Mouse (Mus musculus) megakaryocyte progenitor cell, adult 5-6 weeks (primary cell): ENCODE results near the gene Tmc1. TPM values are rescaled to one million over a fixed set of nuclear protein-coding genes. Genes with fewer than 3 reads are reported as not detected.

Experiments used
- ATAC-seq: replicated peaks from 2 replicates; pipeline ENCODE4 v1.8.0; 2016; ENCODE audit warnings: mild to moderate bottlenecking, moderate TSS enrichment, inconsistent platforms; ENCODE audit not compliant: poor library complexity
- total RNA-seq, 2 experiments: library from RNA; stranded (forward) in 1 of 2; stranded (reverse) in 1 of 2; fragments of 157-497, 149-512 nt in 1 of 2; fragments of 200-1000 nt in 1 of 2; gene quantifications; 2 replicates each; pipeline versions ENCODE4 v1.2.3 to v1.2.4; 2015 to 2017

Gene Tmc1
- total RNA-seq (2015) (not detected in 2 replicates), total RNA-seq (2017) (0.14 TPM in 1 of 2 replicates, not detected in the other)

DNA sequence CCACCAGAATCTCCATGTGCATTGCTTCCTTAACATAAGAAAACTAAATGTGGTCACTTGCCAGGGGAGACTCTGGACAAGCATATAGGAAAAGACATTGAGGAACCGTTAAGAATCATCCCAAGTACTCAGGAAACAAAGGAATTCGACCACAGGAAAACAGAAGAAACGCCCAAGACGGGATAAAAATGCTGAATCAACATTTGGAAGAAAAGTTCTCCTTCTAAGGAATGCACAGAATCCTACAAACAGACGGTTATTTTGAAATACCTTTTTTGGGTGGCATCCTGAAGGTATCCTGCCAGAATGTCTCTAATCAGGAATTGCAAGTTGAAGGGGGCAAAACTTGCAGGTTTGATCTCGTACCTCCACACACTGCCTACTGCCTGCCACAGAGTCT is at the start of gene Tmc1:
Tmc1 (minus strand) TSS at position 329 of the 400 bp plus-strand sequence.
- no peak for ATAC-seq

DNA sequence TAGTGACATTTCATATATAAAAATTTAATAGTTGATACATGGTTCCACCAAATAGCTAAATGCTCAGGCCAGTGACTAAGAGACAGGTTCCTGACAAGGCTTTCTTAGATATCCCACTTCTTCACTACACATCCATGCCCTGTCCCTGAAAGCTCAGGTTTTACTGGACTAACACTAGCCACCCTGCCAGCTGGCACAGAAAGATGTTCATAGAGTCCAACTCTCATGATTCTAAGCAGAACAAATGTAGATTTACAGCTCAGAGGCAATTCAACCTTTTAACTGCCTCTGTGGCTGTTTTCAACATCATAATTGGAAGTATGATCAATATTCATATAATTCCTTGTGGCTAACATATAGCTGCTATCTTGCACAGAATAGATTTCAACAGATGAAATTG is 47.5 kb upstream of the Tmc1 start:
- ATAC-seq, result no peak

DNA sequence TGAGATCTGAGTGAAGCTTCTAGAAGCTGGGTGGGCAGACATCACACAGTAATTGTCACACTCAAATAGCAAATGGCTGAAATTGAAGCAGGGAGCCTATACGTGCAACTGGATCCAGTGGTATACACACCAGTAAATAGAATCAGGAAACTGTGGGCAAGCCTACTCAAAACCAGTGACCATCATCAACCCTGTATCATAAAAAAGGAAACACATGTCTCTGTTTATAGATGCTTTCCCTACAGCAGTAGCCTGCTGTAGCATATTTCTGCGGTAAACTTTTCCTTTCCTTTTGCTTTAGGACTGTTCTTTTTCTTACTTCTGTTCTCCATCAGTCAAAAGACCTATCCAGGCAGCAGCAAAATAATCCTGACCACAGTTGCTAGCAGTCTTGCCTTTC is 25.2 kb upstream of the Tmc1 start:
- ATAC-seq, result 0 out of 2 replicates have a peak, but pooled peaks have one; percentile 9

DNA sequence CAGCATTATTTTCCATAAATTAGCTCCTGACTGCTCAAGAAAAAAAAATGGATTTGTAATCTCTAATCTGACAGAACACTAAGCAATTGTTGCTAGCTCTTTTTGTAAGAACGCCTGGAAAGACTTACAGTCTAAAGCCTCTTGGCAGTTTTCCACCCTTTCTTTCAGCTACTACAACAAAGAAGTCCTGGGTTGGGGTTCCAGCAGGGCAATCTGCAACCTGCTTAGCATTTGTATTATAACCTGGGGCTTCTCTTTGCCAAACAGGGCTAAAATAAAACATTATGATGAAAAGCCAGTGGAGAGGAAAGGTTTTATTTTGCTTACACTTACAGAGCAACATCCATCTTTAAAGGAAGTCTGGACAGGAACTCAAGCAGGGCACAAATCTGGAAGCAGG is 24.1 kb upstream of the Tmc1 start:
- ATAC-seq, result no peak

DNA sequence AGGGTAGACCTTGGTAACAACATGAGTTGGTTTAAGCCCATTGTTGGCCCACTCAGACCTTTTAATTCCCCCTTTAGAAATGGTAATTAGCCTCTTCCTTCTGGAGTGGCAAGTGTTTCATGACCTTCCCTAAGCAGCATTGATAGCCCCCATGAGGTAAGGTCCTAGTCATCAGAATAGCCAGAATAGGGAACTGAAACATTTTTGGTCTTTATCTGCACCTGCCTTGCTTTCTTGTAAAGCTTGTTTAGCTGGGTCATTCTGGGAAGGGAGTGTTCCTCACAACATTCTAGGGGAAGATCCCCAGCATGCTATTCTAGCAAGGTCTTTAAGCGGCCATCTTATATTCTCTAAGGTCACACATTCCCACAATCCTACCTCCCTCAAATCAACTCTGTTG is 17.9 kb upstream of the Tmc1 start:
- no peak for ATAC-seq

DNA sequence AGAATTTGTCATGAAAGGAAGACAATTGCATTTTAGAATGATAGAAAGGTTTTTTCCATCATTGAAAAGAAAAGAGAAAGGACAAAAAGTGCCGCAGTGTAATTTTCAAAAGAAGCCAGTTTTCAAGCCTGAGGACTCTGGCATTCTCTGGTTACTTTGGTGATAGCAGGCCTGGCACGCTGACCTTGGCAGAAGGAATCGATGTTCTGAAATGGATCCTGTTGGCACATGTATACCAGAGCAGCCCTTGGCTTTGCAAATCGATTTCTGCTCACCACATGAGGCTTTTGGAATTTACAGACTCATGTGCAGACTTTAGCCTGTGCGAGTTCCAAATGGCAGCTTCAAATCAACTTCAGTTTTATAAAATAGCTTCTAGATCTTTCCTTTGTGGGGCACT is 813 bp upstream of the Tmc1 start:
- no peak for ATAC-seq

DNA sequence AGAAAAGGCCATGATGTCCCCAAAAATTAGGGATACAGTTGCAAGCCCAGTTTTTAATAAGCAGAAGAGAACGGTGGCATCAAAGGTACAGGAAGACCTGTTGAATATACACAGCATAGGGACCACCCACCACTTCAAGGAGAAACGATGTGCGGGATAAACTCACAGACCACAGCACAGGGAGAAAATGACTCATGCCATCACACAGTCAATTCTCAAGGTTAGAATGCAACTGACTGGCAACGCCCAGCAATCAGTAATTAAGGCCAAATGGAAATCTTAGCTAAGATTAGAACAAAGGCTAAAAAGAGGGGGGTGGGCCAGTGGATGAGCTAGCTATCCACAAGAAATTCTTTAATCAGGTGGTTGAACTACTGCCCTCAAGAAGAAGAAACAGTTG is 9.6 kb downstream of the Tmc1 start:
- no peak for ATAC-seq

DNA sequence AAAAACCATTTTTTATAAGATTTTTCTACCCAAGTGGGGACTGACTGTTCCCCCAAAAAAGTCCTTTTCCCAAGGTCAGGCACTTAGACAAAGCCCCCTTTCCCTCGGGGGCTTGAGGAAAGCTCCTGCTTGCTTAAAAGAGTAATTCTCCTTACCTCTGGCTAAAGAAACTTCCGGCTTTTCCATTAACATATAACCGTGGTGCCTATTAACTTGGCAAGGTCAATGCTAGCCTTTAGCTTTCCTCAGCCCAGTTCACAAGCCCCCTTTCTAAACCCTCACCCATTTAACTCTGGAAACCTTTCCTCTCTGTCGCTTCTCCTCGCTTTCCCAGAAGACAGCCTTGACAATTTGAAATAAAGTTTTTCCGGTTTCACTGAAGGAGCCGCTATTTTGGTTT is 29.7 kb downstream of the Tmc1 start:
- no peak for ATAC-seq

DNA sequence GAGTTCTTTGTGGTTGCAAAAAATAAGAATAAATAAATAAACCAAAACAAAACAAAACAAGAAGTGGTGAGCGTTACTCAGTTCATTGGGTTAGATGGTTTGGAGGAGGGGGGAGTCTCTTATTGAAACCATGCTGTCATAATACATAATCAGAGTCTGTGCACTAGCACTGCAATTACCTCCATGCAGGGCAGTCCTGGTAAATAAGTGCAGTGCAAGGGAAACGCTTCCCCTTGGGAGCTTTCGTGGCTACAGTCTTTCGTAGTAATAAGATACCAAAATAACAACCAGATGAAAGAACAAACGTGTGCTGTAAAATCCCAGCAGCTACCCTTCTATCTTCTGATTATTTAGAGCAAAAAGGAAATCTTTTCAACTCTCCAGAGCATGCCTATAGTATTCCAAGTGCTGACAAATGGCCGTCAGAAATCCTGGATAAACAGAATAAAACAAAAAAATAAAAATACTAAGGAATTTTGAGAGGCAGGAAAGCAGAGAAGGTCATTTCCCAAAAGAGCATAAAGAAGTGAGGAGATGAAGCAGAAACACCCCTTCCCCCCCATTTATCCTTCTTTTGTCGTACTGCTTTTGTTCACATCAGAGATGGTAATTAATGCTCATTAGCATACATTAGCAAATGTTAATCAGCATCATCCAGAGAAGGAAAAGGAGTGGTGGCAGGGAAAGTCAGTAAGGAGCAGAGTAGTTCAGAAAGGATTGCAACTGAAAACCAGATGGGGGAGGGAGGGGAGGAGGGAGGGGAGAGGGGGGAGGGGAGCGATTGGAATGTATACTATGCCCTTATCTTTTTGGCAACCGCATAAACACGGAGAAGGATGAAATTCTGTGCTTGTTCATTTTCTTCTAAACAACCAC is 30.4 kb downstream of the Tmc1 start:
- no peak for ATAC-seq

DNA sequence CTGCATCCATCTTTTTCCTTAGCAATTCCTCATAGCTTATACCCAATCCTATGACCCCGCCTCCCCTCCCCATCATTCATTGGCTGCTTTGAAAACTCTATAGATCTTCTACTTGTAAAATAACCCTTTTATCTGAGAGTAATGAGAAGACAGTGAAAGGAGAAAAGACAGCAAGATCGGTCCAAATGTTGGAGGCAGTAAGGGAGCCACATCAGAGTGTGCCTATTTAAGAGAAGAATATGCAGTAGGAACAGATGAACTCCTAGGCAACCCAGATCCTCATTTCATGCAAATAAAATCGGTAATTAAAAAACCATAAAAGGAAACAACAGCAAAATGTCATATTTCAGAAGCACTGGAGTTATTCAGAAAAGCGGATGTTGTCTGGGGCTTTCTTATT is 35.8 kb downstream of the Tmc1 start:
- ATAC-seq, result no peak

DNA sequence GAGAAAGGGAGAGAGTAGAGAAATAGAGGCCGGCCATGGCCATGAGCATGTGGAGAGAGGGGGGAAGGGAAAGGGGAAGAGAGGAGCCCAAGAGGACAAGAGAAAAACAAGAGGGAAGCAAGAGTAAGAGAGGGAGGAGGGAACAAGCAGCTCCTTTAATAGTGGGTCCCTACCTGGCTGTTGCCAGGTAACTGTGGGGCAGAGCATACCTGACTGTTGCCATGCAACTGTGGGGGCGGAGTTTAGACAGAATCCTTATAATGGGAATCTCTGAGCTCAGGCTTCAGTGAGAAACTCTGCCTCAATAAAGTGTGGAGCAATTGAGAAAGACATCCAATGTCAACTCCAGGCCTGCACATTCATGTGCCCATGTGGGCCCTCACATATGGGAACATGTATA is 38.9 kb downstream of the Tmc1 start:
- ATAC-seq, result no peak

DNA sequence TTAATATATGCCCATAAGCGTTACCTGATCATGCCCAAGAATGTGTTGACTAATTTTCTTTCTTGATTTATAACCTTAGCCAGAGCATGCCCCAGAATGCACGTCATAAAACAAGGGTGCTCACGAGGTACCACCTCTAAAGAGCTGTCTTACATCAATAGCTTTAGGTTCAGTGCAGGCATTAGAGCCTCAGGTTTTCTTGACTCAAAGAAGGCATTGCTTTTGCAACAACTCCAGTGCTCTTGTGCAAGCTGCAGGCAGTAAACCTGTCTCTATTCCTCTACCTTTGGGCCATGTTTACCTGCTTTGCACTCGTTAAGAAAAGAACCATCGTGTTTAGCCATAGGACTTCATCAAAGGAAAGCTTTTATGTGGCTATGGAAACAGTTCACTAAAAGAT is 43.6 kb downstream of the Tmc1 start:
- ATAC-seq, result no peak

DNA sequence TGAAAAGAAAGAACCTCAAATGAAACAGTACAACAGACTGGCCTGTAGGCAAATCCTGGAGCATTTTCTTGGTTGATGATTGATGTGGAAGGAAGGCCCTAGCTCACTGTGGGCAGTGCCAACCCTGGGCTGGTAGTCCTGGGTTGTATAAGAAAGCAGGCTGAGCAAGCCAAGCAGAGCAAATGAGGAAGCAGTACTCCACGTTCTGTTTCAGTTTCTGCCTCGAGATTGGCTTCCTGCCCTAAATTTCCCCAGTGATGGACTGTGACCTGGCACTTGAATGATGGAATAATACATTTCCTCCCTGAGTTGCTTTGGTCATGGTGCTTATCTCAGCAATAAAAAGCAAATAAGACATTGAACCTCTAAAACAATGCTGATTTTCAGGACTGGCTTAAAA is 72.8 kb downstream of the Tmc1 start:
- peak; percentile 60 for ATAC-seq

DNA sequence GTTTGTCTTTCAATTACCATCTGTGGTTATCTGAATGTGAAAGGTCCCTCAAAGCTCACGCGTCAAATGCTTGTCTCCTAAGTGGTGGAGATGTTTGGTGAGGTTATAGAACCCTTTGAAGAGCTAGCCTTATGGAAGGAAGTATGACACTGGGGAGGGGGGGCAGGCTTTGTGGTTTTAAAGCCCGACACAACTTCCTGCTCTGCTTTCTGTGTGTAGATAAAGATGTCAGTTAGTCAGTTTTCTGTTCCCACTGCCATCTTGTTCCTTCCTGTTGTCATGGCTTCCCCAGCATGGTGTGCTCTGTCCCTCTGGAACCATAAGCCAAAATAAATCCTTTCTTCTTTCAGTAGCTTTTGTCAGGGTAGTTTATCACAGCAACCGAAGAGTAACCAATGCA is 78.1 kb downstream of the Tmc1 start:
- peak; percentile 44; the same call in 1 of the 2 replicates for ATAC-seq

DNA sequence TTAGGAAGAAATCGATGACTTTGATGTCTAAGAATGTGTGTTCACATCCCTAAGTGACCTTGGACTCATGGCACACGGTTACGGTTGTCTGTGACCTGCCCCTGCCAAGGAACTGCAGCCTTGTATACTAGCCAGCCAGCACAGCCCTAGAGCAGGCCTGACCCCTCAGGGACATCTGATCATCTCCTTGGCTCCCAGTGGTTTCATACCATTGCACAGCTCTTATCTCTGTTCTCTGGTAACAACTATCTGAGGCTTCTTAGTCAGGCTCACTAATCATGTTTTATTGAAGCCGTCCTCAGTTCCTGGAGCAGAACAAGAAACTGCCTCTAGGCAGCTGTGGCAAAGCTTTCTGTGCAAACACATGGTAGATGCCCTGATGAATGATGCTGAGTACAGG is 92.2 kb downstream of the Tmc1 start:
- no peak for ATAC-seq

DNA sequence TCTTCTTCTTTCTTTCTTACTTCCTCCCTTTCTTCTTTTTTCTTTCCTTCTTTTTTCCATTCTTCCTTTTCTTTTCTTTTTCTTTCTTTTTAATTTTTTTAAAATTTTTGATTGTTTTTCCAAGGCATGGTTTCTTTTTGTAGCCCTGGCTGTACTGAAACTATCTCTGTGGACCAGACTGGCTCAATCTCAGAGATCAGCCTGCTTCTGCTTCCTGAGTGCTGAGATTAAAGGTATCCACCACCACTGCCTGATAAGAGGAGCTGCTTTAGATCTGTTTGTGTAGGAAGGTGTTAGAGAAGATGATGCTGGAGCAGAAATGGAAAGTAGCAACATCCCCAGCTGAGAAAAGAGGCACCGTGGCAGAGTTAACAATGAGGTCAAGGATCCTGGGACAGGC is 93.7 kb downstream of the Tmc1 start:
- no peak for ATAC-seq

DNA sequence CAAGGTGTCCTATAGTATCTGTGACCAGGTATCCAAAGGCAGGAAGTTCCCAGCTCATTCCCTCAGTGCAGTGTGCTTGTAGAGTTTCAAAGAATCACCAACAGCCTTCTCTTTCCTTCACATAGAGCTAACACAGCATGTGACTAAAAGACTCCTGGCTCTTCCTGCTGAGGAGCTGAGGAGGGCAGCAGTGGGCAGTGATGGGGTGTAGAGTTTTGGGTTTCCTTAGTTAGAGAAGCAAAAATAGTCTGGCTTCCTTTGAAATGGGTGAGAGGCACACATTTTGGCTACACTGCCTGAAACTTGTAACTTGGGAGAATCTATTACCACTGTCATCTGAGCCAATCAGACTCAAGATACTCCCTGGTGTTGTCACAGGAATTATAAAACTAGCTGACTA is 96.2 kb downstream of the Tmc1 start:
- no peak for ATAC-seq

DNA sequence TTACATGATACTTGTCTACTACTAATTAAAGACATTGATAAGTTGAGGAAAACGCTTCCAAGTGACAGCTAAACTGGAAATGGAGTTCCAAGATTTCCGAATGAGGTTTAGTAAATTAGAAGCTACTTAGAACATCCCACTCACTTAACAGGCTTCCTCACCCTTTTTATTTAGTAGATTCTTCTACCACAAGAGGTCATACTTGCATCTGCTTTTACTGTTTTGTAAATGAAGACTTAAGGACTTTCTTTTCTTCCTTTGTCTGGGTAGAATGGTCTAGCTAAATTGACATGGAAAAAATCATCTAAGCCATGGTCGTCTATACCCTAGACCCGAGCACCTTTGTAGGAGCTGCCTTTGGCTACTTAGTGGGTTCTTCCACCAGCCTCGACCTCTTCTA is 105.1 kb downstream of the Tmc1 start:
- no peak for ATAC-seq

DNA sequence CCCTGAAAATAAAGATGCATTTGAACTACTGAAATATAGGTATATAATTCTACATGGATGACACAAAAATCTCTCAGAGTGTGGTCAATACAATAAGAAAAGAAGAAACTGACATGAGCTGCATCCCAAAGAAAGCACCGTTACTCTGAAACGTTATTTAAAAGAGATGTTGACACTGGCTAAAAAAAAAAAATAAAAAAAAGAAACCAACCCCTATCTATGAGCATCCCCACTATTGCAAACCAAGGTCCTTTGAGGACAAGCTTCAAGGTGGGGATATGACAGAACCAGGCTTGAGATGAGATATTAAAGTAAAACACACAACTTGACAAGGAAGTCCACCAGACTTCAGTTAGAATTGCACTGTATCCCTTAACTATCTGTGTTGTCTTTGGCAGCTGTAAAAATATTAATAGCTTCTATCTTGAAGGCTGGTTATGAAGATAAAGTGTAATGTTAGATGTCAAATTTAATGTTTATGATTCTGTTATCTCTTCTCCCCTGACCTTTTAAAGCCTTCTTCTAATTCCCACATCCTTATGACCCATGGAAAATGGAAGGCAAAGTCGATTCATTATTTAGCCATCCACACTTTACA is 106.4 kb downstream of the Tmc1 start:
- ATAC-seq, result no peak

DNA sequence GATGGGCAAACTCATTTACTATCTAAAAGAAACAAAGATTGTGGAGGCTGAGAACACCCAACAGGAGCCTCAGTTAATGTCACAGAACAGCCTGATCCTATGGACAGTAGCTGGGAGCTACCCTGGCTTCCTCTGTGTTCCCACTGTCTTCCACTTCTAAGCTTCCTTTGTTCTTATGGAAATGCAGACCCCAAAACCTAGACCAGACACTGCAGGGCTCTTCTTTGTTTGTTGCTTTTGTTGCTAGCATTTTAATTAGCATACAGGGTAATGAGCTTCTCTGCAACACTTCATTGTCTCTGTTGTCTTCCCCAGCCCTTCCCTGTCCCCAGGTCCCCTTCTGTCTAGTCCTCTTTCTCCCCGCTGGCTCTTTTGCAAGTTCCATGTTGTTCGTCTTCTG is 116.6 kb downstream of the Tmc1 start:
- ATAC-seq, result no peak

DNA sequence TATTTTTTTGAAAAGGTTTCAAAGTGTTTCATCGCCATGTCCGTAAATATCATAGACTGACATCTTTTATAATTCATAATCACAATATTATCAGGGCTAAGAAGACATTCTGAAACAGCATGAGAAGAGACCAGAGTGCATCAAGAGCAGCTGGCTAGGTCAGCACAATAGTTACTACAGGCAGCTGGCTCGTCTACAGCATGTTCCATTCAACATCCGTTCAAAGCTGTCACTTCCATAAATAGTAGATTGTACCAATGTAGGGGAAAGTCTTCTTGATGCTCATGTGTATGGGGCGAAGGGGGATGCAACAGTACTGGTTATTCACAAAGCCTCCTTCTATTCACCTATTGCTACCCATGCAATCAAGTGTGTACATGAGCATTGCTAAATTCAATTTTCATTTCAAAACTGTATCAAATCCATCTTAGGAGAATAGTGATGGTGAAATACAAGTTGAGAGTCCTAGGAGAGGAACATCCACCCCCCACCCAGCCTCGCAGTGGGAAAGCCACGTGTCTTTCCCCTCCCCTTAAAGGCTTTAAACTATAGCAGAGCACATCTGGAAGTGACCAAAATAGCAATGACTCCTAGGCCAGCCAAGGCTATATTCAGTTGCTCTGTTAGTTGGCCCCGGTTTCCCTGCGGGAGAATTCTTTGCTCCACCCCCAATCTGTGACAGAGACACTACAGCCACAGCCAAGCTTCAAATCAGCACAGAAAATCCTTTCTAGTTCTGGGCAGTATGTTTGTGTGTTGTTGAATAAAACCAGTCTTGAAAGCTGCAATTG is 117.8 kb downstream of the Tmc1 start:
- ATAC-seq, result no peak

DNA sequence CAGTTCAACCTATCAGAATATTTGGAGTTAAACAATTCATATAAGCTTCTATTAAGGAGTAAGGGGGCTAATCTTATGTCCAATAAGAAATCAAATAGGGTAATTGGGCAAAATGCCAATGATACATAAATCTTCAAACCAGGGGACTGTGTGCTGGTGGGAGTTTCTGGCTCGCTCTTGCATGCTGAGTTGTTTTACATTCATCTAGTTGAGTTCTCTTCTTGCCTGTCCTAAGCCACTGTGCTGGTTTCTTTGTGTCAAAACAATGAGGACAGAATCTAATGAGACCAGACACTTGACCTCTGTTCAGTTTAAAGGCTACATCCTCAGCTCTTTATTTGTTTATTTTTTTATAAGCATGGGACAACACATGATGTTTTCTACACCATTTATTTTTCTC is 119.1 kb downstream of the Tmc1 start:
- no peak for ATAC-seq
